Mouse (Mus musculus): Measurements from ENCODE around the gene Ppdpf.
A peak's percentile ranks its signal among the peaks of the same experiment; 100 is the strongest.

Gene Ppdpf

DNA sequence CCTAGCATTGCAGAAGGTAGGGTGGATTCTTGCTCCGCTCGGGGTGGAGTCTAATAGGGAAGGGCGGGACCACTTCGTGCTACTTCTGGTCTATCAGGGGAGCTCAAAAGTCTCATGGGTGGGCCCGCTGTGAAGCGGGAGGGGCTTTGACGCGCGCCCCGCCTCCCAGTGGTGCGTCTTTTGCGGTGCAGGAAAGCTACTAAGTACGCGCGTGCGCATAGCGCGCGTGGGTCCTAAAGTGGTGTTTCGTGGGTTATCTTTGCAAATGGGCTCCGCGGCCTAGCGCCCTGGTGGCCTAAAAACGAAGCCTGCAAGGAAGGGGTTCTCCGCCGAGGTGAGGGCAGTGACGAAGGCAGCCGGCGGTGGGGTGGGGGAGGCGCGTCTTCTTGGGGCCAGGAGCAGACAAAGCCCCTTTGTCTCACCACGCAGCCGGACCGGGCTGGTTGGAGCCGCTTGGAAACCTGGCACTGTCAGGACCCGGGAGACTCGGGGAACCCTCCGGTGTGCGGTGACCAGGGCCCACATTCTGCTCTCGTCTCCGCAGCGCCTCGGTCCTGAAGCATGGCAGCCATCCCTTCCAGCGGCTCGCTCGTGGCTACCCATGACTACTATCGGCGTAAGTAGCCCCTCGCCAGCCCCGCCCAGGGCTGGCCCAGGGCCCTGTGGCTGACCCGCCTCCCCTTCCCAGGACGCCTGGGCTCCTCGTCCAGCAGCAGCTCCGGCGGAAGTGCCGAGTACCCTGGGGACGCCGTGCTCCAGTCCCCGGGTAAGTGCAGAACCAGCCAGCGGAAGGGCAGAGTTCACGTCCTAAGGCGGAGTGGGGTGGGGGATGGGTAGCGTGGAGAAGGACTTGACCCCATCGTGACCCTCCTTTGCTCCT, at the start of gene Ppdpf:
Ppdpf (plus strand) TSS at position 127 of the 880 bp plus-strand sequence.
- peak; percentile 68 for DNase-seq (ENCODE audit: low read depth, low spot score)

DNA sequence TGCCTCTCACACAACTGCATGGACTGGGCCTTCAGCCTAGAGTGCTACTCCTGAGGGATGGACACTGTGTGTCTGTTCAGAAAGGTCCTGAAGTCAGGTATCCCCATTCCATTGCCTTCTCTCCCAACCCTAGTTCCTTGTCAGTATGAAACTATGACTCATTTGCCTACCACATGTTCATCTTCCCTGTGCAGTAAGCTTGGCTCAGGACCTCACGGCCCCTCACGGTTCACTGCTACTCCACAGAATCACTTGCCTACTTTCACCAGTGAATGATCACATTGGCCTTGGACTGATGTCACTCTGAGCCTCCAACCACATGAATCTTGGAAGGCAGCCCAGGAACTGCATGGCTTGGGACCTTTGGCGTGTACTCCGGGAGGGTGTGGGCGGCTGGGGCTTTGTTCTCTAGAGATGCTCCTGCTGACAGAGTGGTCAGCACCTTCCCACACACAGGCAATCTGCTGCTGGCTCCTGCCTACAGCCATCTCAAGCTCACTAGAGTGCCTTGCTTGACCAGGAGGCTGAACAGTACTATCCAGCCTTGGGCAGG, 47.3 kb upstream of the Ppdpf start:
- no peak for DNase-seq (ENCODE audit: low read depth, low spot score)

DNA sequence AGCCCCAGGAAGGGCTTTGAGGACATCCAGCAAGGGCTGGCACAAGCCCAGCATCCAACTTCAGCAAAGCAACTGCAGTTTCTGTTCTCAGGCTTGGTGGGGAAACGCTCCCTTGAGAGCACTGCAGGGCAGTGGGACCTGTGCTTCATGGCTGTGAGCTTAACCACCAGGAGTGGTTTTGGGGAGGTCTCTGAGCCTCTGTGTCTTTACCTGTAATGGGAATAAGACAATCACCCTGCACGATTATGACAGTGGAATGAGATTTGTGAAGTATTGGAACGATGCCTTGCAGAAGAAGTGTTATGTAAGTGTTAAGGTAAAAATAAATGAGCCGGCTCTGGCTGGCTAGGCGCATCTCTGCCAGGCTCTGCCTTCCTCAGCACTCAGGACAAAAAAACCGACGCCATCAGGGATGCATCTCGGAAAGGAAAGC, 44.3 kb upstream of the Ppdpf start:
- no peak for DNase-seq (ENCODE audit: low read depth, low spot score)

DNA sequence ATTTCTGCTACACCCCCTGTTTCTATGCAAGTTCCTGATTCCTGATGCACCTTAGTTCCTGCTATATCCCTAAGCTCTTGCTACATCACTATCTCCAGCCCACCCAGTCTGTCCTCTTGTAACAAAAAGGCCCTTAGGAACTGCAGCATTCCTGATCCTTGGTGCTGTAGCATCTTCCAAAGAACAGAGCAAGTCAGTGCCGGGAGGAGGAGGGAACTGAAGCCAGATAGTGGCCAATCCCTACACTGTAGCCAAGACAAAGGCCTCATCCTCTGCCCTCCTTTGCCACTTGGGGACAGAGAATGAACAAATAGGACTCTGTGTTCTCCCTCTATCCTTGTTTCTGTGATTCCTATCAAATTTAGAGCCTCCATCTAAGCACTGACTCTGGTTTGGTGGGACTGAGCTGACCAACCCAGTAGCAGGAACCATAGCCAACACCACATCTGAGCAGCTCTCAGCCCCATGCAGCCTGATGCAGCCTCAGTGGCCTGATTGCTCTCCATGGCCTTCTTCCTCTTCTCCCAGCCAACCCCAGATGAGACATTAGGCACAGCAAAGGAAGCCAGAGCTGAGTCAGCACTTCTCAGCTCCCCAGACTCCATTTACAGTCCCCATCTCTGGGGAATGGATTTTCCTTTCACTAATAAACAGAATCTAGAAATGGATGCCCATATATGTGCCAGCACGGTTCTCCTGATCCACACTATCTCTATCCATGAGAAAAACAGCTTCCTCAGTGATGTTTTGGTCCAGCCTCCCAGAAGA, 43.4 kb upstream of the Ppdpf start:
- no peak for DNase-seq (ENCODE audit: low read depth, low spot score)

DNA sequence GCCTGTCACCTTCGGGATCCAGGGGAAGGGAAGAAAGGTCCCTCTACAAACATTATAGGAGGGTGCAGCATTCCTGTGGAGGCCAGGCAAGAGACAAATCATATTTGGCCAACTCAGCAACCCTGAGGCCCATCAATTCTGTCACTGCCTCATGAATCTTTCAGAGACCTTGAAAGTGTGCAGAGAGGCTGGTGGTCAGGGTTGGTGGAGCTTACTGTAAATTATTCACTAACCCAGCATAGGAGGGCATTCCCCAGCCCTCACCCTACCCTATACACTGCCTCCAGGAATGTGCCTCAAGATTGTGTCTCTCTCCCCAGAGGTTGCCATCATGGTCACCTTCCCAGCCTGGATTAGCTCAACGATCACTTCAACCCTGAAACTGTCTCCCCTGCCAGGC, 42.4 kb upstream of the Ppdpf start:
- no peak for DNase-seq (ENCODE audit: low read depth, low spot score)

DNA sequence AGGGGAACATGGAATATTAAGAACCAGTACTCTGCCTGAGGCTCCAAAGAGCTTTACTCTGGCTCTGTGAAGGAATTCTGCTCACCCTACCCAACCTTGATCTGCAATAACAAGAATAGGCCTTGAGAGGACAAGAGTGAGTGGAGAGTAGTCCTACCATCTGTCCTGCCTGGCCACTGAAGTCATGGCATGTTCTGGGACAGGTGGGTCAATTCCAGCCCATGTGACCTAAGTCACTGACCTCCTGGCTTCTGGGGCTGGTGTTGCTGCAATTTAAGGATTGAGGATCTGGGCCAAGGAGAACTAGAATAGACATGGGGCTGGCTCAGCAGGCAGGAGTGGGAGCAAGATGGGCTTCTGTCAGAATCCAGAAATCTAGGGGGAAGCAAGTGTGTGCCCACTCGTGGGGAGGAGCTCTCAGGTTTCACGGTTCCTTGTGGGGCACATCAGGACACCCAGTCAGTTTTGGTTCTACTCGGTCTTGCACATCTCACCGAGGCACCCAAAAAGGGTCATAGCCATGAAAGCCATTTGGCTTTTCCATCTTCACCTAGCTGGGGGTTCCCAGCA, 40.0 kb upstream of the Ppdpf start:
- DNase-seq (ENCODE audit: low read depth, low spot score): no peak

DNA sequence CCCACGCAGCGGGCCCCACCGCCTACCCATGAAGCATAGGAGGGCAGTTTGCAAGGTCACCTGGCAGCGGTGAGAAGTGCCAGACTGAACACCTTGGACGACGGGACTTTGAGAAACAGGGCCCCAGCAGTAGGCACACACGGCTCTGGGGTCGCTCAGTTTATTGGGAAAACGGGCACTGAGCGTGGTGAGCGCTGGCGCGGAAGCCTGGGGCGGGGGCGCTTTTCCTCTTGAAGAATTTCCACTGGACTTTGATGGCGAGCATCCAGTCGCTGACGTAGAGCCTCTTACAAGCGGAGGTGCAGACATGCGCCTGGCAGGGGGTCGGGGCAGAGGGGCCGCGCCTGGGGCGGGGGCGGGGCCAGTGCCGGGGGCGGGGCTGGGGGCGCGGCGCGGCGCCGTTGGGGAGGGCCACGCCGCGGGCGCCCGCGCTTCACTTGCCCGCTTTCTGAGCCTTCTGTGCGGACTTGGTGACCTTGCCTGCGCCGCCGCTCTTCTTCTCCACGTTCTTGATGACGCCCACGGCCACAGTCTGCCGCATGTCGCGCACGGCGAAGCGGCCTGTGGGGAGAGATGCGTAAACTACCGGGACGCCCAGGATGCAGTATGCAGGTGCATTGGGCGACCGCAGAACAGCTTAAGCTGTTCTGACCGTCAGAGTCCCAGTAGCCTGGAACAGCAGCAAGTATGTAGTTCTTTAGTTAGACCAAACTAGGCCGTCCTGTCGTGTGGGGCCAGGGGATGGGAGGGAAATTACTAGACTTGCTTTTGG, 39.3 kb upstream of the Ppdpf start:
- DNase-seq (ENCODE audit: low read depth, low spot score): no peak

DNA sequence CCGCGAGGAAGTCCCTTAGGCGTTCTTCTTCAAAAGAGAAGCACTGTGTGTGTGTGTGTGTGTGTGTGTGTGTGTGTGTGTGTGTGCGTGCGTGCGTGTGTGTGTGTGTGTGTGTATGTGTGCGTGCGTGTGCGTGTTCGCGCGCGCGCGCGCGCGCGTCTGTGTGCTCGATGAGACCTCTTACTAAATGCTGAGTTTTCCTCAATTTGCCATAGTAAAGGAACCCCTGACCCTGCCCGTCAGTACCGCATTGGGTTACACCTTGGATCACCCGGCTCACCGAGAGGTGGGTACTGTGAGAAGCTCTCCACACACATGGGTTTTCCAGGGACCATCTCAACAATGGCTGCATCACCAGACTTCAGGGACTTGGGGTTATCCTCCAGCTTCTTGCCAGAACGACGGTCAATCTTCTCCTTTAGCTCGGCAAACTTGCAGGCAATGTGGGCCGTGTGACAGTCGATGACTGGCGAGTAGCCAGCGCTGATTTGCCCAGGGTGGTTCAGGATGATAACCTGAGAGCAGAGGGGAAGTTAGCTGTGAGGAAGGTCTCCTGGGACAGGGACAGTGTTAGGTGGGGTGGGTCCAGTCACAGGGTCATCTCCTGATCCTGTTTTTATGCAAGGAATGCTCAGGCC, 38.6 kb upstream of the Ppdpf start:
- no peak for DNase-seq (ENCODE audit: low read depth, low spot score)

DNA sequence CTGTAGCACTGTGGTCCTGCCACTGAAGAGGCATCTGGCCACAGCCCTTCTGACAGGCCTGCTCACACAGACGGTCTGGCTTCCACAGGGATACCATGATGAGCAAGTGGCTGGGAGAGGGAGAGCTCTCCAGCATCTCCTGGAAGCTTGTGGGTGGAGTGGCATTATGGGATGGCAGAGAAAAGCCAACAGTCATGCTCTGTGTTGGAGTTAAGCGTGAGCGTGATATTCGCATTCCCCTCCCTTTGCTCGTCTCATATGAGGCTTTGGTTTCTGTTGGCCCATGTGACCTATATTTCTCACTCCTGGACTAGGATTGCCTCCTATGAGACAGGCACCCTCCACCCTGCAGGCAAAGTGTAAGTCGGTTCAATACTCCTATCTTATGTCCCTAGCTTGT, 36.8 kb upstream of the Ppdpf start:
- no peak for DNase-seq (ENCODE audit: low read depth, low spot score)

DNA sequence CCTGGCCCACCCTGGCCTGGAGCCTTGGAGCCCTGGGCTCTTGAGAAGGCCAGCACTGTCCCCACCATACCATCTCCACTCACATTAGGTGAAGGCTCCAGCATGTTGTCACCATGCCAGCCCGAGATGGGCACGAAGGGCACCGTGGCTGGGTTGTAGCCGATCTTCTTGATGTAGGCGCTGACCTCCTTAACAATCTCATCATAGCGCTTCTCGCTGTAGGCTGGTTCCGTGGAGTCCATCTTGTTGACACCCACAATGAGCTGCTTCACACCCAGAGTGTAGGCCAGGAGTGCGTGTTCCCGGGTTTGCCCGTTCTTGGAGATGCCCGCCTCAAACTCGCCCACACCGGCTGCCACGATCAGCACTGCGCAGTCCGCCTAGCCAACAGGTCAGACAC, 34.3 kb upstream of the Ppdpf start:
- DNase-seq (ENCODE audit: low read depth, low spot score): no peak

DNA sequence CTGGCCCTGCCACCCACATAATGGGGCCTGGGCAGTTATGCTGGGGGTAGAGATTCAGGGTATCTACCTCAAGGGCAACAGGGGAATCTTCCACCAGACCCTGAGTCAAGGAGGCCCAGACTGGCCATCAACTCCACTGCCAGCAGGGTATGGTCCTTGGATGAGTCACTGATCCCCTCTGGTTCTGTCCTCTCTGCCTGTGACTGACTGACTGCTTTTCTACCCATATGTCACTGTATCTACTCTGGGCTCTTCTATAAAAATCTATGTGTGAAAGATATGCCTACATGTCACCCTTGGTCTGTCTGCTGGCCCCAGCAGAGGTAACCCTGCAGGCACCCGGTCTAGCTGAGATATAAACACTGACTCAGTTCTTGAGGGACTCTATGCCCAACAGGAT, 33.9 kb upstream of the Ppdpf start:
- no peak for DNase-seq (ENCODE audit: low read depth, low spot score)

DNA sequence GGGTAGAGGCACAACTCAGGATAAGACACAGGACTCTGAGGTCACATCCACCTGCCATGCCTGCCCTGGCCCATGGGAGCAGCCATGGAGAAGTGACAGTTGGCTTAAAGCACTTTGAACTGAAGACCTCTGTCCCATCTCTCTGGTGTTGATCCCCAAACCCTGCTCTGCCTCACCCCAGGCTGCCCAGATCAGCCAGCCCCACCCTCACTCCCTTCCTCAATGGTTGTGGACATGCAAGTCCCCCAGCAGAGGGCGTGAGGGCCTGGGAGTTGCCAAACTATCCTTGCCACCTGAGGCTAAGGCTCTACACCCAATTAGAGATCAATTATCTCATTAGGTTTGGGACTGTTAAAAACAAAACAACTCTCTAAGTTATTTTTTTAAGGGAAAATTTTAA, 33.2 kb upstream of the Ppdpf start:
- DNase-seq (ENCODE audit: low read depth, low spot score): no peak

DNA sequence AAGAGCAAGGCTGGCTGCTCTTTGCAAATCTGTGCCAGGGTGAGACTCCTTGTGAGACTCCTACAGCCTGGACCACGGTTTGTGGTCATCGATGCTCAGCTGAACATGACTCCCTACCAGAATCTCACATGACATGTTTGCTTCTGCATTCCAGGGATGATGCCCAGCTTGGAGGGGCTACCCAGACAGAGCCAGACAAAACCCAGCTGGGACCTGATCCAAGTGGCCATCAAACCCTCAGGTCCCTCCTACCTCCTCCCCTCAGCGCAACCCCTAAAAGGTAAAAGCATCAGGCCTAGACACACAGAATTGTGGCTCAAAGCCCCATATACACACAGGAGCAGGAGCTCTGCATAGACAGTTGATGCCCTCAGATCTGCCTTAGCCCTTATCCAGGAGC, 32.7 kb upstream of the Ppdpf start:
- no peak for DNase-seq (ENCODE audit: low read depth, low spot score)

DNA sequence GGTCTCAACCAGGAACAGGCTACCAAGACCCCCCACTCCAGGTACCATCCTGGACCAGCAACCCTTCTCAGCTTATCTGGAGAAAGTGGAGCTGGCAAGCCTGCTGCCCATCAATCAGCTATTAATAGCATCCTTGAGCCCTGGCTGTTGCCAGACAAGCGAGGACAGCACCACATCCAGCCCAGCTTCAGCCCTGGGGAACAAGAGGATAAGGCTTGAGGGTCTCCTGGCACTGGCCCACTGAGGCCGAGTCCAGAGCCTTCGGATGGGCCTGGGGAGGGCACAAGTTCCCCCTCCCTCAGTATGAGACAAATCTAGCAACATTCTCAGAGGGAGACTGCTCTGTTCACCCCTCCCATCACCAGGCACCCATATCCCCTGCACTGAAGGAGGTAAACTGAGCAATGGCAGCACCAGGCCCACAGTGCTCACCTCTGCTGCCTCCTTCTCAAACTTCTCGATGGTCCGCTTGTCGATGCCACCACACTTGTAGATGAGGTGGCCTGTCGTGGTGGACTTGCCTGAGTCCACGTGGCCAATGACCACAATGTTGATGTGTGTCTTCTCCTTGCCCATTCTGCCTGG, 32.1 kb upstream of the Ppdpf start:
- DNase-seq (ENCODE audit: low read depth, low spot score): no peak

DNA sequence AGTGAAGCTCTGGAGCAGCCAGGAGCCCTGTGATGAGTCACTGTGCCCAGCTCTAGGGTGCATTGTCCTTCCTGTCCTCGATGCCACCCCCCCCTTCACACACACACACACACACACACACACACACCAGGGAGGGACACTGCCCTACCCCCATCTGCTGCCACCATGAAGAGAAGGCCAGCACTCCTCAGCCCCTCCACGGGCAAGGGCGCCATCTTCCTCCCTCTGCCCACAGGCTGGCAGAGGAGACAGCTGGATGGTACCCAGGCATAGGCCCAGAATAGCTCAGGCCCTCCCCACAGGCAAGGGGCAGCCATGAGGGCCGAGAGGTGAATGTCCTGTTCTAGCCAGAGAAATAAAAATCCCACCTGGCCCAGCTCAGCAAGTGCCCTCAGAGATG, 31.2 kb upstream of the Ppdpf start:
- no peak for DNase-seq (ENCODE audit: low read depth, low spot score)

DNA sequence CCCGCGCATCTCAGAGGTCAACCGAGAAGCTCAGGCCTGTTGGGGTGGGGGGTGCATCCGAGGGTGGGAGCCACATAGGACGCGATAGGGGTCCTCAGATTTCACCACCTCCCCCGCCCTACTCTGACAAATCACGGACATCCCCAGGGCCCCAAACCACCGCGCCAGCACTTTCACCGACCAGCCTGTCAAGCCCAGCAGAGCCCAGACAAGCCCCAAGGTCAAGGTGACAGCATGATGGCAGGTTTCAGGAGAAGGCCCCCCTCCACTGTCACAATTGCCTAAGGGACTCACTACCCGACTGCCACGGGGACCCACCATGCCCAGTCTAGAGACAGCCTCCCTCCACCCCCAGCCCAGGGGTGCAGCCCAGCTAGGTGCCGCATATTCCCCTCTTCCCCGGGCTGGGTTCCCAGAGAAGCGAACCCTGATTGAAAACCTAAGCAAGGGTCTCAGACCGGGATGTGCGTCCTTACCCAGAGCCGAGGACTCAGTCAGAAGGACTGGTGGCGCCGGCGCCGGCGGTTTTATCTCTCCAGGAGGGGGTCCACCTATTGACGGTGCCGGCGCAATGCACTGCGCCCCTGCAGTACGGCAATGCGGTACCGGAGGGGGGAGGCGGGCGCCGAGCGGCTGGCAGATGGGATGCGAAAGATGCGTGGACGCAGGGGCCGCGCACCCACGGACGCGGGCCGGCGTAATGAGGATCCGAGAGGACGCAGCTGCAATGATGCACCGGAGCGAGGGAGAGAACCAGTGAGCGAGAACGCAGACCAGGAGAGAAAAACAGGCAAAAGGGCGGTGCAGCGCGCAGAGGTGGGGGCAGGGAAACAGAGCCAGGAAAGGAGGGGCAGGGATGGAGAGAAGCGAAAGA, 30.6 kb upstream of the Ppdpf start, which contains the start of gene Eef1a2:
Eef1a2 (minus strand) TSS at position 767 of the 874 bp plus-strand sequence.
- no peak for DNase-seq (ENCODE audit: low read depth, low spot score)

DNA sequence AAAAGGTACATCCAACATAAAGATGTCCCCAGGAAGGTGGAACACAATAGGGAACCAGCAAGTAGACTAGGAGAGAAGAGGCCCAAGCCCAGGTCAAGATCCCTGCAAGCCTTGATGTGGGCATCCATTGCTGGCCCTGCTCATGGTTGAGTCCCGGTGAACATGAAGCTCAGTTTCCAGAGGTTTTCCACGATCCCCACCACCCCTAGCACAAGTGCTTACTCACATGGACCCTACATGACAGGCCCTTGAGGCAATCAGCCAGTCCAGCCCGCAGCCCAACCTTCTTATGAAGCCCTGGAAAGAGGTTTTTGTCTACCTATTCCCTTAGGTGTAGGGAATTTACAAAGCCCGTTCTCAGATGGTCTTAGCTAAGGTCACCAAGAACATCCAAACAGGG, 29.9 kb upstream of the Ppdpf start:
- no peak for DNase-seq (ENCODE audit: low read depth, low spot score)

DNA sequence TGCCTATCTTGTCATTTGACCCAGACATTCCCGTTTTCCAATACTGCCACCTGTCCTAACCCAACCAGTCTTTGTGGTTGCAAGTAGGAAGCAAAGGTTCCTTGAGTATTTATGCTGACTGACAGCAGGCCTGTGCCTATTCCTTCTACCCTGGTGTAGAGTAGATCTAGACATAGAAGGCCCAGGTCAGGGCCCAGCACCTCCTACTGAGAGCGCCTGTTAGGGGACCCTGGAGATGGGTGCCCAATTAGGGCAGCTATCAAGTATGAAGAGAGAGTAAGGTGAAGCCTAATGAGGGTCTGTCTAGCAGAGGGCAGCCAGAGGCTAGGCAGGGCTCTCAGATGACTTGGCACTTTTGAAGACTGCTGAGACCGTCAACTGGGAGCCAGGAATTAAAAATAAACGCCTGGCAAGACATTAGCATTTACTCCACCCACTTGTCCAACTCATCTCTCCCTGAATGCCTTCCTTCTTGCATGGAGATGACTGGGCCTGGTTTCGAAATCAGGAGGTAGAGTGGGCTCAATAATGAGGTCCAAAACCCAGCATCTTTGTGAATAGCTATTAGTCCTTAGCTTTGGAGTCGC, 29.2 kb upstream of the Ppdpf start:
- DNase-seq (ENCODE audit: low read depth, low spot score): no peak

DNA sequence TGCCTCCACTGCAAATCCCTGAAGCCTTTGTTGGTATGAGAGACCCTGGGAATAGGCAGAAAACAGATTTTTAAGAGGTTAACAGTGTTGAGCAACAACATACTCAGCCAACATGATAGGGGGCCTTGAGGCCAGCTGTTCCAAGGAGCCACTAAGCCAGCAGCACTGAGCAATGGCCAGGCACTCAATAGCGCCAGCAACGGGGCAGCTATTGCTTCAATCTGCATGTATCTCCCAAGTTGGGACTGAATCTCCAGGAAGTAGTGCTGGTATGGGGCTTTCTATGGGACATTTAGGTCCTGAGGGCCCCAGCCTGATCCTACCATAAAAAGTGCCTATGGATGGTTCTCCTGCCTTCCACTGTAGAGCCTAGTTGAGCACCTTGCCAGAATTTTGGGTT, 28.6 kb upstream of the Ppdpf start:
- DNase-seq (ENCODE audit: low read depth, low spot score): no peak

Measured in retina, postnatal 7 days (tissue).